Mouse (Mus musculus) cerebellum, postnatal 14 days (tissue): Measurements from ENCODE around the gene Gpam.

Experiments used
- DNase-seq, 2 experiments: peaks; one replicate each; pipeline ENCODE4 v3.0.0; 2021; ENCODE audit warnings: mixed read lengths in 2 of 2

Gpam gene

DNA sequence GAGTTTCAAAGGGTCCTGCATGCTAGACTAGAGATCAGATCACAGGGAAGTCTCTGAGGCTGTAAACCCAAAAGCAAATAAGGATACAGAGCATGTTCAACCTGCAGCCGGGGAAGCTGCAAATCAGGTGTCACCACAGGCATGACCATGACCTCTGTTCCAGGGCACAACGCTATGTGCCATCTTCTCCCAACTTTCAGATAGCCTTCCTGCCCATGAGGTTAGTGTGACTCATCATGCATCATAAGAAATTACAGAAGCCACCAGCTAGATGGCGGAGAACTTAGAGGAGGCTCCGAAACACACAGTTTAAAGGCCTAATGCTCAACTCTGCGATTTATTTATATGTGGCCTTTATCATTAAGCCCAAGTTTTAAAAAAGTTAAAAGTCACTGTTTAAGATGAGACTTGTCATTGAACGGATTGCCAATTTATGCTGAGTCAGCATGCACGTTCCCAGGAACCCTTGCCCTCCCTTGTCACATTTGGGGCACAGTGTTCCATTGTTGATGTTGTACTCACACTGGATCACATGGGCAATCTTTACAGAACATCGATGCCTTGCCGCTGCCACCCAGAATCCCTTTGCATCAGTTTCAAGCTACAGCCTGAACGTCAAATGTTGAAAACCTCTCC, 71.3 kb downstream of the Gpam start:
- no peak for DNase-seq

DNA sequence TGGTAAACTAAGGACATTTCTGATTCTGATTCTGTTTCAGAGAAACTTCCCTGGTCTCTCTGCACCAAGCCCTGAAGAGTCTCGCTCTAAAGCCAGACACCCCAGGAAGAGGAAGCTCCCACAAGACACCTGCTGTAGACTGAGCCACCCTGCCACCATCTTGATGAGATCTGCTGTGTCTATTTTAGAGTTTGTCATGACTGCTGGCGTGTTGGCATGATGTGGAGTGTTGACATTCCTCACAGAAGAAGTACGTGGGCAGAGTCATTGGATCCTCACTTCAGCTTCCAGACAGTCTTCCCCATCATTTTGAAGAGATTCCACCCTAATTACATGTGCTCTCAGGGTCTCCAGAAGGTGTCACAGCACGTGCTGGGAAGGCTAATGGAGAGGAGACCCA, 73.9 kb downstream of the Gpam start:
- DNase-seq, result no peak

DNA sequence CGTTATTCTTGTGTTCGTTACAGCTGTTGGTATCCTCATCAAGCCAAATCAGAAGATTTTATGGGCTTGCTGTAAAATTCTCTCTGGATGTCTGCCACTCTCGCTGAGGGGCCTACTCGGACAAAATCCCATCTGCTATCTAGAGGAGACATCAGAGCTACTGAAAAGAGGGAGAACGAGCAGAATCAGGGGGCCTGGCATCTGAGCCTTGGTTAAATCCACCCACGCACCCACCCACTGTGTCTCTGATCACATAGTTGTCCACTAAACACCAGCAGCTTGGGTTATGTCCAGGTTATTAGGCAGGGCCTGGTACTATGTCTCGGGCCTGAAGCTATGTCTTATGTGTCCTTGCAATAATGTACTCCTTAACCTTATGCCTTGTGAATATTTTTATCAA, 89.6 kb downstream of the Gpam start:
- peak; percentile 51 to 66 for DNase-seq

DNA sequence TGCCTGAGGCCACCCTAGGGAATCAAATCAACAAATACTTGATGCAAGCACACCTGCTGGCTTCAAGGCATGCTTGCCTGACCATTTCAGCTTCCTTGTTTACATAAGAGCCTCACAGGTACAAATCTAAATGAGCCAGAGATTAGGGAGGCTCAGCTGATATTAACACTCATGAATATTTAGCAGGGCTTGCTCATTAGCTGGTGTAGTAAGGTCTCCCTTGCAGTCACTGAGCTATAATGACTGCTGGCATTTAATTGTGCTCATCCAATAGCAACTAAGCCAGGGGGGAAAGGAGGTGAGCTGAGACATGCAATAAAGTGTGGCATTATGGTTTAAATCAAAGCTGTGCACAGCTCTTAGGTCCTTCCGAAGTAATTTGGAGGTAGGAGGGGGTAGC, 108.2 kb downstream of the Gpam start:
- no peak for DNase-seq
